ENCODE assay signal across 33 mouse cellular contexts in genomic region chr9:109523385-109524064, GRCm38 (mm10). TPM values are rescaled to one million over a fixed set of nuclear protein-coding genes. Genes with fewer than 3 reads are reported as not detected.
DNase-seq lines count a peak whose midpoint lies in the region; ATAC-seq and TF ChIP-seq lines count a peak whose summit lies in the region.
"Had no signal": no experiment of that assay in that cellular context is flagged by ENCODE, and none has a peak within 500 bp of the region (broad histone marks: within the 10 kb centered on the region; RNA-seq: fewer than 3 reads in every experiment).

No protein-coding gene starts in this region.

- WGBS in intestine, postnatal 0 days, result 69% methylated on average over 5 of the region's 5 CpGs
- 82% methylated on average over 5 of the region's 5 CpGs for WGBS in midbrain, embryonic 16.5 days

- no peaks in the 10 kb centered on the region for H3K27me3 ChIP-seq in intestine, postnatal 0 days (replicated peaks; ENCODE audit: control insufficient read depth, insufficient read depth, low read length)
- H3K27me3 ChIP-seq in midbrain, embryonic 16.5 days (ENCODE audit: control insufficient read depth, insufficient read depth, low read depth, low read length), result no peaks in the 10 kb centered on the region
- H3K27me3 ChIP-seq: embryonic facial prominence, embryonic 12.5 days; forebrain, embryonic 15.5 days; heart, embryonic 15.5 days; liver, embryonic 15.5 days; lung, embryonic 15.5 days; midbrain, embryonic 15.5 days had no signal

- H3K9ac ChIP-seq in intestine, postnatal 0 days (ENCODE audit: low read depth, low read length), result no peak overlapping the region
- no peak overlapping the region for H3K9ac ChIP-seq in midbrain, embryonic 16.5 days (ENCODE audit: low read depth, low read length)
- H3K9ac ChIP-seq: embryonic facial prominence, embryonic 12.5 days; forebrain, embryonic 15.5 days; heart, embryonic 15.5 days; liver, embryonic 15.5 days; lung, embryonic 15.5 days; midbrain, embryonic 15.5 days had no signal

- no peaks in the 10 kb centered on the region for H3K4me1 ChIP-seq in intestine, postnatal 0 days (replicated peaks; ENCODE audit: control insufficient read depth, insufficient read depth, low read length)
- no peaks in the 10 kb centered on the region for H3K4me1 ChIP-seq in midbrain, embryonic 16.5 days (ENCODE audit: control insufficient read depth, insufficient read depth, low read length)
- H3K4me1 ChIP-seq: embryonic facial prominence, embryonic 12.5 days; forebrain, embryonic 10.5 days; forebrain, embryonic 15.5 days; heart, embryonic 15.5 days; liver, embryonic 15.5 days; lung, embryonic 15.5 days; midbrain, embryonic 10.5 days; midbrain, embryonic 15.5 days had no signal

- no peak overlapping the region for H3K27ac ChIP-seq in intestine, postnatal 0 days (ENCODE audit: low read depth, low read length)
- H3K27ac ChIP-seq in midbrain, embryonic 16.5 days (ENCODE audit: low read length), result no peak overlapping the region
- H3K27ac ChIP-seq: embryonic facial prominence, embryonic 12.5 days; forebrain, embryonic 10.5 days; forebrain, embryonic 15.5 days; gastrocnemius, adult 2 months; heart, embryonic 15.5 days; liver, embryonic 15.5 days; lung, embryonic 15.5 days; midbrain, embryonic 10.5 days; midbrain, embryonic 15.5 days had no signal

- H3K36me3 ChIP-seq in intestine, postnatal 0 days (ENCODE audit: control insufficient read depth, insufficient read depth), result no peaks in the 10 kb centered on the region
- no peaks in the 10 kb centered on the region for H3K36me3 ChIP-seq in midbrain, embryonic 16.5 days (ENCODE audit: control insufficient read depth, insufficient read depth, low read length)
- H3K36me3 ChIP-seq: embryonic facial prominence, embryonic 12.5 days; forebrain, embryonic 10.5 days; forebrain, embryonic 15.5 days; heart, embryonic 15.5 days; liver, embryonic 15.5 days; lung, embryonic 15.5 days; midbrain, embryonic 10.5 days; midbrain, embryonic 15.5 days had no signal

- ATAC-seq in intestine, postnatal 0 days, result no peak
- no peak for ATAC-seq in CD4-positive, CD25-positive, alpha-beta regulatory T cell, adult 4 months
- no peak for ATAC-seq in midbrain, embryonic 16.5 days
- ATAC-seq: forebrain, embryonic 15.5 days; hindbrain, embryonic 16.5 days; midbrain, embryonic 15.5 days had no signal

- DNase-seq in ZHBTc4 (ENCODE audit: low read depth, low spot score), result peak; percentile 49
- DNase-seq in kidney, adult 9 months, result peak; percentile 84
- peak; percentile 6 for DNase-seq in kidney, postnatal 10 days
- no peak for DNase-seq in right cerebral cortex, postnatal 10 days (ENCODE audit: low spot score in 2 of 2)
- DNase-seq: adrenal gland, postnatal 14 days; B cell, adult 2 months; cerebellum, adult 11-12 months; cerebellum, adult 9-11 months; embryo, embryonic 11 days; gastrocnemius, adult 2 months; layer of hippocampus, adult 9-11 months; thymus, adult 2 months; thymus, postnatal 36 days had no signal

- H3K4me2 ChIP-seq in intestine, postnatal 0 days (replicated peaks; ENCODE audit: low read depth), result no peak overlapping the region
- H3K4me2 ChIP-seq in midbrain, embryonic 16.5 days (ENCODE audit: low read length), result no peak overlapping the region
- H3K4me2 ChIP-seq: embryonic facial prominence, embryonic 12.5 days; forebrain, embryonic 15.5 days; heart, embryonic 15.5 days; liver, embryonic 15.5 days; lung, embryonic 15.5 days; midbrain, embryonic 15.5 days had no signal

- no peak for TF ChIP-seq CTCF in intestine, postnatal 0 days (IDR thresholded peaks at IDR 0.05; ENCODE audit: low read depth)

- H3K9me3 ChIP-seq in intestine, postnatal 0 days (ENCODE audit: control insufficient read depth), result no peaks in the 10 kb centered on the region
- H3K9me3 ChIP-seq in midbrain, embryonic 16.5 days (replicated peaks; ENCODE audit: control insufficient read depth, low read length, poor library complexity, severe bottlenecking), result no peaks in the 10 kb centered on the region
- H3K9me3 ChIP-seq: embryonic facial prominence, embryonic 12.5 days; forebrain, embryonic 10.5 days; forebrain, embryonic 15.5 days; heart, embryonic 15.5 days; liver, embryonic 15.5 days; lung, embryonic 15.5 days; midbrain, embryonic 10.5 days; midbrain, embryonic 15.5 days had no signal

- no peak overlapping the region for H3K4me3 ChIP-seq in intestine, postnatal 0 days (ENCODE audit: low read depth, low read length)
- no peak overlapping the region for H3K4me3 ChIP-seq in midbrain, embryonic 16.5 days (ENCODE audit: low read depth, low read length)
- H3K4me3 ChIP-seq: embryonic facial prominence, embryonic 12.5 days; forebrain, embryonic 10.5 days; forebrain, embryonic 15.5 days; gastrocnemius, adult 2 months; heart, embryonic 15.5 days; liver, embryonic 15.5 days; lung, embryonic 15.5 days; midbrain, embryonic 10.5 days; midbrain, embryonic 15.5 days had no signal

RNA-seq across cellular contexts. Expression of gene Fbxw19, which starts 27.9 kb away (rescaled TPM):
- polyA plus RNA-seq in intestine, postnatal 0 days (2015; fragmentation: Nextera tagmentation; extraction: Ambion mirVana), result not detected in 2 replicates
- not detected for polyA plus RNA-seq in CD4-positive, CD25-positive, alpha-beta regulatory T cell, adult 4 months (2017; shearing (Covaris generic))
- polyA plus RNA-seq in midbrain, embryonic 16.5 days (2015; fragmentation: Nextera tagmentation; extraction: Ambion mirVana), result not detected in 2 replicates
- polyA plus RNA-seq: embryonic facial prominence, embryonic 12.5 days; forebrain, embryonic 10.5 days; forebrain, embryonic 15.5 days; frontal cortex, adult 2 months; gonadal fat pad, adult 2 months; heart, embryonic 15.5 days; hindbrain, embryonic 16.5 days; intestine, embryonic 14.5 days; limb, embryonic 11.5 days; liver, adult 2 months; liver, embryonic 15.5 days; lung, embryonic 15.5 days; midbrain, embryonic 10.5 days; midbrain, embryonic 15.5 days; neural tube, embryonic 11.5 days; spleen, adult 2 months; thymus, adult 2 months had no signal

RNA-seq across cellular contexts. Expression of gene Fbxw15, which starts 44.5 kb away (rescaled TPM):
- polyA plus RNA-seq in intestine, postnatal 0 days (2015; fragmentation: Nextera tagmentation; extraction: Ambion mirVana), result not detected in 2 replicates
- not detected for polyA plus RNA-seq in CD4-positive, CD25-positive, alpha-beta regulatory T cell, adult 4 months (2017; shearing (Covaris generic))
- polyA plus RNA-seq in midbrain, embryonic 16.5 days (2015; fragmentation: Nextera tagmentation; extraction: Ambion mirVana), result not detected in 2 replicates
- polyA plus RNA-seq: embryonic facial prominence, embryonic 12.5 days; forebrain, embryonic 10.5 days; forebrain, embryonic 15.5 days; frontal cortex, adult 2 months; heart, embryonic 15.5 days; hindbrain, embryonic 11.5 days; hindbrain, embryonic 16.5 days; intestine, embryonic 14.5 days; limb, embryonic 11.5 days; liver, adult 2 months; liver, embryonic 15.5 days; lung, embryonic 15.5 days; midbrain, embryonic 10.5 days; midbrain, embryonic 15.5 days; neural tube, embryonic 11.5 days; spleen, adult 2 months; thymus, adult 2 months had no signal

Comparison
In these comparisons a context has a peak if more than half of its experiments do, and no peak if none do; other contexts are left out.
1. DNase-seq: peak in ZHBTc4 (single experiment), kidney, adult 9 months (single experiment) and kidney, postnatal 10 days (single experiment); none in right cerebral cortex, postnatal 10 days (0 of 2).